Mouse (Mus musculus): Measurements from ENCODE around the gene Hmgxb4.
"Not testable (repeated sequence)": the region's sequence is repeated elsewhere in the genome, so short reads cannot be mapped to it uniquely, and the experiment has no call there.

Gene Hmgxb4

DNA sequence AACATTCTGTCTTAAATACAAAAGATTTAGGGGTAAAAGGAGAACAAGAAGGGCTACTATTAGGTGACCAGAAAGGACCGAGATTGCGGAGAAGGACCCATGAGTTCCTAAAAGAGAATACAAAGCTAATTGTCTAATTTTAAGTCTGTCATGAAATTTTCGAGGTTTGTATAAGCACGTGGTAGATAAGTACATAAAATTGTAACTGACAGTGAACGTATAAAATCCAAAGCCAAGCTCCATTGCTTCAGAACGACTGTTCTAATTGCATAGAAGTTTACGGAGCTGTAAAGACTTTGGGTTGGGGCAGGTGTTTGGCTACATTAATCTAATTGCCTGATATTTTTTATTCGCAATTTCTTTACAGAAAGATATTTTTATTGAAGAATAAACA is at the start of gene Hmgxb4:
Hmgxb4 (plus strand) TSS at position 276 of the 394 bp plus-strand sequence.
- DNase-seq: no peak

DNA sequence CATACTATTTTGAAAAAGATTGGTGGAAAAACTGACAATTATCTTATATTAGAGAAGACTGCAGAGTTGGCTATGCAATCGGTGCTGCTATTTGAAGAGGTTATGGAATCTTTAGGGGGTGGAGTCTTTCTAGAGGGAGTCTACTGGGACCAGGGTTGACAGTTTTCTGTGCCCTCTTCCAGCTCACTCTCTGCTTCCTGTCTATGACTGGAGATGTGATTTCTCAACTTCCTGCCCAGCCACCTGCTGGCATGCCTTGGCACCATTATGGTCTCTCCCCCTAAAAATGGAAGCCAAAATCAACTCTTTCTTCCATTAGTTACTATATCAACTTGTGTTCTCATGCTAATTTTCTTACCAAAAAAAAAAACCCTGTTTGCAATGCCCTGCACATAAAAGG is 43.7 kb upstream of the Hmgxb4 start:
- no peak for DNase-seq

DNA sequence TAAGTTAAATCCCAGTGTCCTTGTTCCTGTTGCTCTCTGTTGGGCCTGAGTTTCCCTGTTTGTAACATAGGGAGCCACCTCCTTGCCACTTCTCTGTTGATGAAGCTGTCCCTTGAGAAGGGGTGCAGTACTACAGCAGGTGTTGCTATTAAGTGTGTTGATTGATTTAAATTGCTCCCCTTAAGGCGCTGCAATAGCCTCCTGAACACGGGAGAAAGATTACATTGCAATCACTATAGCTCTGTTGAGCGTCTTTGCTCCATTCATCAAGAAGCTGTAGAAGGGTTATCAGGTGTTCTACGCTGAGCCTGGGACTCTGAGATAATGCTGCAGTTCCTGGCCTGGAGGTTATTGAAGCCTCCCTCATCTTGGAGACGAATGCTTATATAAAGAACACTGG is 29.2 kb upstream of the Hmgxb4 start:
- DNase-seq: no peak

DNA sequence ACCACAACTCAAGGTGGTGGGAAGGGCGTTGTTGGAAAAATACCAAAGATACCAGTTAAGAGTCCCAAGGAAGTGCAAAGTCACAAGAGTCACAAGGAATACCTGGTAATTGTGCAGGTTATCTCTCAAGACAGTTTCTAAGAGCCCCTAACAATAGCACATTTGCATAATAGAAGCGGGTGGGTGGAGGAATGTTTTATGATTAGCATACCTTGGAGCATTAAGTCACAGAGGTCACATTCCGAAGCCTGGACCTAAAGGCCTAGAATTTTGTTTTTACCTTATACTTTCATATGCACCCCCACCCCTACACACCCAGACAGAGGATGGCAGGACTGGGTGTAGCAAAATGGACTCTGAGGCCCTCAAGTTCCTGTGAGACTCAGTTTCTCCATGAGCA is 22.9 kb upstream of the Hmgxb4 start:
- not testable (repeated sequence) for DNase-seq

DNA sequence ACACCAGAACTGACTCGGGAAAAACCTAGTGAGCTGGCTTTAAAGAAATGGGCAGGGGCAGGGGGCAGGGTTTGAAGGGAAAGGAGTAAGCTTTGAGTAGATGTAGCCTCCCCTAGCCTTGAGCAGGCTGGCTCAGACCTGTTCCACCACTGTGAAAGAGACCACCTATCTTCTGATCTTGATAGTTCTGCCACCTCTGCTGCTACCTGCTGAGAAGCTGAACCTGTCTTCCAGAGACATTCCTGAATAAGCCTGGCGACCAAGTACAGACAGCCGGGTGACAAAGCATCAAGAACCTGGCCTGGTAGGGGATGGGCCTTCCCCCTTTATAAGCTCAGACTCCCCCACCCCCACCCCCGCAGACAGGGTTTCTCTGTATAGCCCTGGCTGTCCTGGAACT is 21.5 kb upstream of the Hmgxb4 start:
- DNase-seq: no peak

DNA sequence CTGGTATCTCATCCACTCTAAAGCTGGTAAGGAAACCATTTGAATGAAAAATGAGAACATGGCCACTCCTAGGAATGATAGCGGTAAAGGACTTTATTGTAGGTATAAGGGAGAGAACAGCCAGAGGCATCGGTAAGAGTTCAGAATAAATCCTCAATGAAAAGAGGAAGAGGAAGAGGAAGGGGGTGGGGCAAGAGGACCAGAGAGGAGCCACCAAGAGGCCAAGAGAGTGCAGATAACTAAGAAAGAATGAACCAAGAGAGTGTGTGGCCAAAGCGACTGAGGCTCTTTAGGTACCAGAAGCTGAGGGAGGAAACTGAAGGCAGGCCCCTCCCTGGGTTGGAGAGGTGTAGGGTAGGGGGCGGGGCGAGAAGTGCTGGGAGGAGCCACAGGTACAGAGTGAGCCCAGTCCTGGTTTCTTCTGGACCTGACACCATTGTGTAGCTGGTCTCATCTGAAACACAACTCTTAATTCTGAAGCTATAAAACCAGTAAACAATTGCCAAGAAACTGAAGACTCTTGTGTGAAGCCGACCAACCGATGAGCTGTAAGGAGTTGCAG is 20.8 kb upstream of the Hmgxb4 start:
- DNase-seq: no peak

DNA sequence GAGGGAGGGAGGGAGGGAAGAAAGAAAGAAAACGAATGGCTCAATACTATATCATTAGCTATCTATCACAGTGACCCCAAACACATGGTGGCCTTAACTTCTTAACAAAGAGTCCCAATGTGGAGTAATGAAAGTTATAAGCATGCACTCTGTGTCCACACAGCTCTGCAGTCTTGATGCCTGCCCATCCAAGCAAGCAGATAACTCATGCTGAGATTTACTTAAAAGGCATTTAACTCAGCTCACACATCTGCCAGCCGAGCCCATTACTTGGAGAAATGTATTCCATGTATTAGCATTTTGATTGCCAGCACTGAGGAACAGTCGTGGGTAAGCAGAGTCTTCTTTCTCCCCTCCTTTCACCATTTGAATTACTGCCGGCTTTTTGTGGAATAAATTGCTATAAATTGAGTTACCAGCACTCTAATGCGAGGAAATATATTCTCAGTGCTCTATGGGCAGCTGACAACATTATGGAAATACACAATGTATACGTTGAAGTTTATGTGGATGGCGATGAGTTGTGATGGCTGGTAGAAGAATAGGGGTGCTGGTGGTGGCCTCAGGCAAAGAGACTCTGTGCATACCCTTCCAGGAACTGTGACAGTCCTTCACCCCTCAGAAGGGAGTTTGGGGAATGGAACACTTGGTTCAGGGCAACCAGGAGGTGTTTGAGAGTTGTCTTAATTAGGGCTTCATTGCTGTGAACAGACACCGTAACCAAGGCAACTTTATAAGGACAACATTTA is 19.9 kb upstream of the Hmgxb4 start:
- no peak for DNase-seq

DNA sequence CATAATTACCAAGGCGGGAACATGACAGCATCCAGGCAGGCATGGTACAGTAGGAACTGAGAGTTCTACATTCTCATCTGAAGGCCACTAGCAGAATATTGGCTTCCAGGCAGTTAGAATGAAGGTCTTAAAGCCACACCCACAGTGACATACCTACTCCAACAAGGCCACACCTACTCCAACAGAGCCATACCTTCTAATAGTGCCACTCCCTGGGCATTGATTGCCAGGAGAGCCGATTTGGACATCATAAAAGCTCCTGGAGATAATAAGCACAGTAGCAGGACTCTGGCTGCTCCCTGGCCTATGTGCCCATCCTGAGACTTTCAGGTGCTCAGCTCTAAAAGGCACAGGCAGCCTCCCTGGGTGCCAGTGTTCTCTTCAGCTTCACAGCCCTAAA is 19.3 kb upstream of the Hmgxb4 start:
- no peak for DNase-seq

DNA sequence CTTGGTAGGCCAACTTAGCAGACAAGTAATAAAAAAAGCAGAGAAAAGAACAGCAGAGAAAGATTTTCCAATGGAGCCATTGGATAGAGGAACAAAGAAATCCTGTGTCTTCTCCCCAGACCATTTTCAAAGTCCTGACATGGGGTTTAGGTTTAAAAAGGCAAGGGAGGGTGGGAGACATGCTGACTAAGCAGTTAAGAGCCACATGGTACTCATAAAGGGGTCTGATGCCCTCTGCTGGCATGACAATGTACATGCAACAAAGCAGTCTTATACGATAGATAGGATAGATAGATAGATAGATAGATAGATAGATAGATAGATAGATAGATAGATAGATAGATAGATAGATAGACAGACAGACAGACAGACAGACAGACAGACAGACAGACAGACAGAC is 15.7 kb upstream of the Hmgxb4 start:
- DNase-seq: peak; percentile 45

DNA sequence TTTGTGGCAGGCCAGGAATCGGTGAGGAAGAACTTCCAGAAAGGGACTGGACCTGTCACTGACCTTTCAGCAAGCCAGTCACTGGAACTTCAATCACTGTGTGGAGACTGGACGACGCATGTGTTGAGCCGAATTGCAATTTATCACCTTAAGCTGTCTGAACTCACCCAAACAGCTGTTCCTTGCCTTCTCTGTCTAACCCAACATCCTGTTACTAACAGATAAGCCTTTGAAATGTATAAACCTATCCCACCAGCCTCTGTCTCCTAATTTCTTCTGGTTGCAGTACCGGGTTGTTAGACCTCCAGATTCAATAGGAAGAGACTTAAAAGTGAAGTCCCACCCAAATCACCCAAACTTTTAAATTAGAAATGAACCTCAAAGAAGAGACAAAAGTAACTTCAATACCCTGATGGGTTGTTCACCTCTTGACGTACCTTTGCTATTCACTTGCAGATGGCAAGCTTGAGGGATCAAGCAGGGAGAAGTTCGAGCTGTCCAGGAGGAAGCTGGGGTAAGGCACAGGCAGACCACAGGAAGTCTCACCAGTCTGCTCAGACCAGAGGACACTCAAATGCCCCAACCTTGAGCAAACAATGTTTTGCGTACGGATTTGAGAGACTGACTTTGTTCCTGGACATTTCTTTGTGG is 13.0 kb upstream of the Hmgxb4 start:
- no peak for DNase-seq

DNA sequence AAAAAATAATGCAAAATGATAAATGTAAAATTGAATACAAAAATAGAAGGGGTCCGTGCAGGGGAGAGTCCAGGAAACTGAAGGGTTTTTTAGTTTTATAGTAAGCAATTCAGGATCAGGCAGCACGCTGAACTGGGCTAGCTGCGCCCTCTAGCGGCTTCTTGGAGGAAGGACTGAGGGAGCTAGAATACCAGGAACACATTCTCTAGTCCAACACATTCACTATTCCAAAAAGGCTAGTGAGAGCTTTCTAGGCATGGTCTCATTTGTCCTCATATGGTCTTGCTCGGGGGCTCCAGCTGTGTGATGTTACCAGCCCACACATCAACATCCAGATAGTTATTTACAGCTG is 12.5 kb upstream of the Hmgxb4 start:
- peak; percentile 71 for DNase-seq

DNA sequence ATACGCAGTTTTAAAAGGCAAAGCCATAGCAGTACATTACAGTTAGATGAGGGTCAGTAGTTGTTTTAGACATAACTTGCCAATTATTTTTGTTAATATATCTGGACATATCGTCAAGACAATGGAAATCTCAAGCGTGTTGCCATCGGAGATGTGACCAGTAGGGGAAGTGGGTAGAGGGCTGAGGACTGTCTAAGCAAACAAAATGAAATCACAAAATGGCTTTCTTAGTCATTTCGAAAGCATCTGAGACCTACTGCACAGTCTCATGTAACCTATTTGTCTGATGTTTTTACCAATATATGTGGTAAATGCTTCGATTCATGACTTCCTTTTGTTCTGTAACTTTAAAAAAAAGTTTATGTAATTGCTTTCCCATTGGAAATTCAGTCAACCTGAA is 11.3 kb upstream of the Hmgxb4 start:
- DNase-seq: no peak

DNA sequence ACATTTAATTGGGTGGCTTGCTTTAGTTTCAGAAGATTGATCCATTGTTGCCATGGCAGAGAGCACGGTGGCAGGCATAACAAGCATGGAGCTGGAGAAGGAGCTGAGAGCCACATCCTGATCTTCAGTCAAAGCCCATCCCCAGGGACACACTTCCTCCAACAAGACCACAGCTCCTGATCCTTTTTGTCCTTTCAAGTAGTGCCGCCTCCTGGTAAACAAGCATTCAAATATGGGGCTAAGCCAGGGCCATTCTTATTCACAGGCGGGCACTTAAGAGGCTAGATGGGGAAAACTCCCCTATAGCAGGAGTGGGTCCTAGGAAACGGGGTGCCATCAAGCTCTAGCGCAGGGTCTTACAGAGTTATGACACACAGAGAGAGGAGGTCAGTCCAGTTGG is 5.7 kb upstream of the Hmgxb4 start:
- DNase-seq: no peak

DNA sequence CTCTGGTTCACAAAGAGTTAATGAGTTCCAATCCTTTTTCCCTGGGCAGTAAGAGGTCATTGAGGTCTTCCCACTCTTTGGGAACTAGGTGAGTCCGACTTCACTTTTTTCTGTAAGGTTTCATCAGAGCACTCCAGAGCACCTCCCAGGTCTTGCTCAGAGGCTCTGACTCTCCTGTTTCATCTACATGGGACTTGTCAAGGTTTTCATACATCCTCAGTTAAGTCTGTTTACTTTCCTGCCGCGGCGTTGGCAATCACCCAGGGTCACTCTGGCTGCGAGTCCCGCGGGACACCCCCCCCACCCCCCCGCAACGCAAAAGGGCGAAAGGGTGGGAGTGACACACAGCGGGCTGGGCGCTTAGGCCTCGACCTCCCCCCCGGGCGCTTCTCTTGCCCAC is 3.1 kb upstream of the Hmgxb4 start:
- DNase-seq: no peak

DNA sequence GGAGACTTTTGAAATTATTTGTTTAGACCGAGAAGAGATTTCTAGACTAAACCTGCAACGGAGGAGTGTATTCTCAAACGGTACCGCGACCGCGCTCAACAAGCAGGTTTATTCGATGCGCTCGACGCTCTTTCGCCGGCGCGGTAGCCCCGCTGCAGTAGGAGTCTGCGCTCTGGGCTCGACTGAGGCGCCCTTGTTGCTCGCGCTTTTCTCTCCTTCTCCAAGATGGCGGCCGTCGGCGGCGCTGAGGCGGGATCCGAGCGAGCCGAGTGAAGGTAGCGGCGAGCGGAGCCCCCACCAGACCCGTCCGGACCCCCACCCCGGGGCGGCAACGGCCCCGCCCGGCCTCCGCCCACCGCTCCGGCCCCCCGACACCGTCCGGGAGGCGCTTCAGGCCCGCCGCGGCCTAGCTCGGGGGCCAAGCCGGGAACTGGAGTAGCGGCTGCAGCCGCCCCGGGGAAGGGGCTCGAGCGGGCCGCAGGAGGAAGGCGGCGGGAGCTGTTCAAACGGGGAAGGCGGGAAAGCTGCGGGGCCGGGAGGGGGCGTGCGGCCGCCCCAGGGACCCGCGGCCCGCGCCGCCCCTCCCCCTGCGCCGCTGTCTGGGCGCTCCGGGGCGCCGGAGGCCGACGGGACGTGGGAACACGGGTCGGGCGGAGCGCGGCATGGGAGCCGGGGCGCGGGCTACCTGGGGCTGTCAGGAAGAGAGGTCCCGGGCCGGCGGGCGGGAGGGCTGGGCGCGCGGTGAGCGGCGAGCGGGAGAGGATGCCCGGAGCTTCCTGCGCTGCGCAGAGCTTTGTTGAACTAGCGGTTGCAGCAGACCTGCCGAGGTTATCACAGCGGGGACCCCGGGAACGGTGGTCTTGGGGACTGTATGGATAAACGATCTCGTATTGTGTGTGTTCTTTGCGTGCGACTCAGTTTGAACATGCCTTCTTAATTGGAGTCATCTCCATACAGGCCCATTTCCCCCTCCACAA is 607 bp downstream of the Hmgxb4 start:
- DNase-seq: peak; percentile 96

DNA sequence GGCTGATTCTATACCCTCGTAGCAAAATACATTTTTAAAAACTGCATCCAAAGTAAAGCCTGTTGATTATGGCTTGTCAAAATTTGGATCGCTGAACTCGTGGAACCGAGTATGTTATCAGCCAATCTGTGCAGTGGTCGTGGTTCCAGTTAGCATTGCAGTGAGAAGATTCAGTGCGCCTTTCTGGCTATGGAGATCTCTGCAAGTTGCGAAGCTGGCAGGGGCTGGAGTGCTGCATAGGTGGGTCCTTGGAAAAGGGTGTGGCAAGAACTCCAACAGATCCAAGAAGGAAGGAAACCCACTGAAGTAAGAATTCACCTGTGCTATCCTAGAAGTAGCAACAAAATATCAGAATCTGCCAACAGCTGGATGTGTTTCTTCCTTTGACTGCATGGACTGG is 1.4 kb downstream of the Hmgxb4 start:
- peak; percentile 54 for DNase-seq

DNA sequence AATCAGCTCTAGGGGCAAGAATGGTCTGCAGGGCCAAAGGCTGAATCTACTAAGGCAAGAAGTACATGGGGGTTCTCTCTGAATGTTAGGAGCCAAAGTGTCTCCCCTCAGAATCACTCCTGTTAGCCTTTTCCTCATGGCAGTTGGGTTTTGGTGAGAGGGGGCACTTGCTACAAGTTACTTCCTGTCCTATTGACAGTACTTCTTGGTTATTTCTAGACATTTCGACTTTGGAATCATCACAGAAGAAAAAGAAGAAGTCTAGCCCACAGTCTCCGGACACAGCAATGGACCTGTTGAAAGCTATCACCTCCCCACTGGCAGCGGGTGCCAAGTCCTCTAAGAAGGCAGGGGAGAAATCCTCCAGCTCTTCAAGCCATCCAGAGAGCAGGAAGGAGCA is 7.3 kb downstream of the Hmgxb4 start:
- no peak for DNase-seq

DNA sequence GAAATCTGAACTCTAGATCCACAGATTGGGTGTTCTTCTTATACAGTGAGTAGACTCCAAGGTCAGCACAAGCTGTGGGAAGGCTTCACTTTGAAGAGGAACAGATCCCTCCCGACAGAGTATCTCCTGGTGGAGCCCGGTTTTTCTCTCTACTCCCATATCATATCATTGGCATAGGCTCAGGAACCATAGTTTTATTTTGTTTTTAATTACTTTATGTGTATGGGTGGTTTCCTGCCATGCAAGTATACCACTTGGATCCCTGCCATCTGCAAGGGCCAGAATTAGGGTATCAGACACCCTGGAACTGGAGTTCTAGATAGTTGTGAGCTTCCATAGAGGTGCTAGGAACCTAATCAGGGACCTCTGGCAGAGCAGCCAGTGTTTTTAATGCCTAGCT is 15.7 kb downstream of the Hmgxb4 start:
- DNase-seq: no peak

DNA sequence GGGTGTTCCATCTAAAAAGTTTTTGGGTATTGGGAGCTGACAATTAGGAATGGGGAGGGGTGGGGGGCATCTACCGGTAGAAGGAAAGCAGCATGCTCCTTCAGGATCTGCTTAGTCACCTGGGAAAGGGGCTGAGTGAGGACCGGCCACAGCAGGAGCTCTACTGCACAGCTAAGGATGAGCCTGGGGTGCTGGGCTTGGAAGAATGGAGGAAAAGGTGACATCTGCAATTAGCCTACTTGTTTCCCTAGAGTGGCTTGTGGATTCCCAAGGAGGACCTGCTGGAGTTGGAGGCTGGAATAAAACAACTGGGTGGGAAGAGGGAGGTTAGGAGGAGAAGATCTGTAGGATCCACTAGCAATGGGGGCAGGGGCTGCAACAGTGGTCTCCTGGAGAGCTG is 20.4 kb downstream of the Hmgxb4 start:
- DNase-seq: no peak

DNA sequence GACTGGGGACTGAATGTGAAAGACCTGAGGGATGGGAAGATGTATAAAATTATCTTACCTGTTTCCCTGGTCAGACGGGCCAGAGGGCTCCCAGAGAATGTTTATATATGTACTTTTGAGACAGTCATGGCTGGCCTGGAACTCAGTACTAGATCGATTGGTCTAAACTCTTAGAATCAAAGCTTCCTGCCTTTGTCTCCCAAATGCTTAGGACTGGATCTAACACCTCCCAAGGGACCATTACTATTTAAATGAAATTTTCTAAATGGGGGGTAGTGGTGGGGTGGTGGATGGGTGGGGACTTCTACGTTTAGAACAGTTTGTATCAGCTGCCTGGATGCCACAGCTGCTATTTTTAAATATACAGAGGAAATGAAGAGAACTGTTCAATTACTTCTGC is 20.8 kb downstream of the Hmgxb4 start:
- no peak for DNase-seq

DNA sequence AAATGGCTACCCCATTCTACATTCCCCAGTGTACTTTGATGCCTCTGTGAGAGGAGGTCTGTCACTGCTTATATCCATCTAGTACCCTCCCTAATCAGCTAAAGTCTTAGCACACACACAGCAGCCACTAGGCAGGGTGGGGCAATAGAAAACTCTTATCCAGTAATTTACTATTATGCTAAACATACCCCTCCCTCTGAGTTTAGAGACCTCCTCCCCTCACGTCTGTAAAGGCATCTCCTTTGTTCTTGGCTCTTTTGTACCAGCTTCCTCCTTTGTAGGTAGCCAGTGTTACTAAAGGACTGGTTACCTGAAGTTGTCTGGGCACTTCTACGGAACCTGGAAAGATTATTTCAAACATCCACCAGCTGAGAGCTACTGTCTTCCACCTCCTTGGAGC is 22.8 kb downstream of the Hmgxb4 start:
- DNase-seq: no peak

DNA sequence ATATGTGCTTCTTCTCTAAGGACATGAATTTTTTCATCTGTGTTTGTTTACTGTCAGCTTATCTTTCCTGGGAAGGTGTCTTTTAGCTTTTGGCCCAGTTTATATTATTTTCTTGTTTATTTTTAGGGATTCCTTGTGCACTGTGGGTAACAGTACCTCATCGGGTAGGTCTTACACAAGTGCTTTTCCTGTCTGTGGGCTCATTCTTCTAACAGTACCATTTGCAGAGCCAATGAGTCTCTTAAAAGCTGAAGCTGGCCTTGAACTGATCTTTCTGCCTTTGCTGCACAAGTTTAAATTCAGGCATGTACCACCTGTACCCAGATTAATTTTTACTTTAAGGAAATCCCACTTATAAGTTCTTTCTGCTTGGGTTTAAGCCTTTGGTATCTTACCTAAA is 23.3 kb downstream of the Hmgxb4 start:
- no peak for DNase-seq

DNA sequence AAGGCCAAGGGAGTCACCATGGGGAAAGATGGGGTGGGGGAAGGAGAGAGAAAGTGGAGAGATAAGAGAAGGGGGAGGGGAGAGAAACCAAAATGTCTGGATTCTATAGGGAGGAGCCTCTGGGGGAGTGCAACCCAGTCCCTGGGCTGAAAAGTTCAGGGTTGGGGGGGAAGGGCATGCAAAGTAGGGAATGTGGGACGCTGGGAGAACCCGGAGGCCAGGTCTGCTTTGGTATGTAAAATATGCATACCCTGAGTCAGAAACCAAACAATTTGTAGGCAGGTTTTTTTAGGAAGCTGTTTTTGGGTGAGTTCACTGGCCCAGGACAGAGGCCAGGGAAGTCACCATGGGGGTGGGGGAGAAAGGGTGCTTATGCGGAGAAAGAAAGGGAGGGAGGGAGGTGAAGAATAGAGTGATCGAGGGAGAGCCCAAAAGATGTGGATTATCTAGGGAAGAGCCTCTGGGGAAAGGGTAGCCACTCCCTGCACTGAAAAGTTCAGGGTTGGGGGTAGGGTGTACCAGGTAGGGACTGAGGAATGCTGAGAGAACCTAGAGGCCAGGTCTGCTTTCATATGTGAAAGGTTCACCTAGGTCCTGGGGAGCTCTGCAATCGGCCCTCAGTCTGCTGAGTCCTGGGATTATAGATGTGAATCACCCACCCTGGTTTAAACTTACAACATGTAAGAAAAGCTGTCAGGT is 25.3 kb downstream of the Hmgxb4 start:
- peak; percentile 24 for DNase-seq

All from embryo, embryonic 11 days (tissue).